Mouse (Mus musculus) thymus, postnatal 4 days (tissue): ENCODE measurements at regions not wholly inside any gene's neighbourhood (a gene's known extent, or its start where the extent isn't known, plus 50 kb on each side); places are given as distances from the start of the nearest gene placed in this dataset.
A peak's percentile ranks its signal among the peaks of the same experiment; 100 is the strongest.

ENCODE experiments used
- DNase-seq: peaks from one replicate; pipeline ENCODE4 v3.0.0; 2021

DNA sequence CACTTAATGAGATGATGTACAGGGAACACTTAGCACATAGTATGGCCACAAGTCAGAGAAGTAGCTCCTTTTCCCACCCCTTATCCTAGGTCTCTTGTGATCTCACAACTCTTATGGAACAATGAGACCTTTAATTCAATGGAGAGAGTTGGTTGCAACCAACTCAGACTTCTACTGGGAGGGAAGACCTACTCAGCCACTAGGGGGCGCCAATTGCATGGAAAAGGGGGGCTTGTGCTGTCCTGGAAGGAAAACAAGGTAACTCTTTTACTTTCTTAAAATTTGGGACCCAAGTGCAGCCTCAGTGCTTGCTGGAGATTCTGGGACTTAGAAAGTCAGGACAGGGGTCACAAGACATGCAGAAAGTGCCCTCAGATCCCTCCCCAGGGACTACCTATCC, 60.7 kb upstream of the Kcnj15 start:
- peak; percentile 93 for DNase-seq

DNA sequence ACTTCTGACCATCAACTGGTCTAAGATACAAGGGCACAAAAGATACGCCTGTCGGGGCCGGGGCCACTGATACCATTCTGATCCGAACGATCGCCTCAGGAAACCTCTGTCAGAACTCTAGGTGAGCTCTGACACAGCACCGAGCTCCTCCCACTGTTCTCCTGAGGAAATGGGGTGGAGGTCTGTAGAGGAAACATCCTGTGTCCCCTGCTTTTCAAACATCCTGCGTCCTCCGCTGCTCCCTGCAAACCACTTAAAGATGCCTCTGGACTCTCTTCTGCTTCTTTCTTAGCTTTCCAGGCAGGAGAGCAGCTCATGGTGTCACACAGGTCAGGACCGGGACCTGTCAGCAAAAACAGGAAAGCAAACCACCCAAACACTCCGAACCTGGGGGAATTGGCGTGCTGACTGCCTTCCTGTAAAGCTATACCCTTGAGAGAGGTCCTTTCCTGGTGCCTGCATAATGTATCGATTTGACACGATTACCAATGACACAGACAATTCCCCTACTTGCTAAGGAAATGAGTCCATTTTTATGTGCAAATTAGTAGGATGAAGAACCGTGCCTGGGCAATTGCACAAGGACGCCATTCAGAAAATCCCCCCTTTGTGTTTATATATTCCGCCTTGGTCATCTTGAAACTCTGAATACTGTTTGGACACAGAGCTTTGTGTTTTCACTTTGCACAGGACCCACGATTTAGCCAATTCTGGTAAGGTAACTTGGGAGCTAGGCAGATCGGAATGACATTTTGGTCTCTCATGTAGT, 58.4 kb upstream of the Kcnj15 start:
- no peak for DNase-seq

DNA sequence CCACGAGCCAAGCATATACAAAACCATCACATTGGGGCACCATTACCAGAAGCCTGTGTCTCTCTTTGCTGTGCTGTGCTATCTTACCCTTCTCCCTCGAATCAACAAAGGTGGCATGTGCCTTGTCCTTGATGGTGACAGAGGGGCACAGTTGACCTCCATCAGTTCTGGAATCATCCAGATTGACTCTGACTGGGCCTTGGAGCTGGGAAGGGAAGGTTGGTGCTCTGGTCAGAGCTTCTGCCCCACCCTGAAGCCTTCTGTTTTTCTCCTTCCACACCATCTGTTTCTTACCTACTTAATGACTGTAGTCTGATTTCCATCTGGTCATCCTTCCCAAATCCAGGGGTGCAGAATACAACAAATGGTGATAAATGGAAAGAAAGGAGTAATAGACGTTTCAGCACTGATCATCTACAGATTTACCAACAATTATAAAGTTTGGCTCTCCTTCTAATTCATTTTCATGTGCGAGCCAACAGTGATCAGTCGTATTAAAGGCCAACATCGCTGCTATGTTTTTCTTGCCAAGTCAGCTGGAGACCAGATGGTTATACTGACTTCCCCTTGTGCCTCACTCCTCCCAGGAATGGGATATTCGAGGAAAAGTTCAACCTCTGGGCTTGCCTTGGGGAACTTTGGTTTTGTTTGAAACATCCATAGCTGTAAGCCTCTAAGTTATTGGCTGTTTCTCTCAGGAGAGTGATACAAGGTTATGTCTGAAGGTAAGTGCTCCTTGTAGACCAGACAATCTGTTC, 55.1 kb upstream of the Kcnj15 start:
- DNase-seq, result no peak

DNA sequence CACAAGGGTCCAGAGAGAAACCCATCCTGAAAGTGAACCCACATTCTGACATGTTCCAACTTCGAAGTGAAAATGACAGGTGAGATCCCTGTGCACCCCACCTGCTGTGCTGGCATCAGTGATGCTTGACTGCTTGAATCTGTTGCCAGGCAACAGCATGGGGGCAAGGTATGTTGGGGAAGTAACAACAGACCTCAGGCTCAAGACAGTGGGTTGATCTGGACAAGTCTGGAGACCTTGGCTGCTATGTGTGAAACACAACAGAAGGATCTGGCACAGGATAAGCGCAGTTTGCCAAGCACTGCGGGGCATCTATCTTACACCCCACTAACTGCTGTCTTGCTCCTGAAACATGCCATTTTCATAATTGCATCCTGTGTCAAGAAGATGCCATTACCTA, 54.3 kb upstream of the Kcnj15 start:
- no peak for DNase-seq

DNA sequence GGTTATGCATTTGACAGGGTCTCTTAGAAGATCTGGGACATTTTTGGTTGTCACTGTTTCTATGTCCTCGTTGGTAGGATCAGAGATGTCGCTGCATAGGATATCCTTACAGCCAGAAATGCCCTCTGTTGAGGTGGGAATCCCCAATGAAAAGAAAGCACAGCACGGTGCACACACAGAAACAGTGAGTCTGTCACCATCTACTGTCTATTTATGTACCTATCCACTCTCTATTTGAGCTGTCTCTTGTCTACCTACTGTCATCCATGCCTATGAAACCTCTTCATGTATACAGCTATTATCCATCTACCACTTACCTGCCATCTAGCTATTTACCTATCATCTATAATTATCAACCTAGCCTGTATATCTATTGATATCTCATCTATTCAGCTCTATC, 53.6 kb upstream of the Kcnj15 start:
- no peak for DNase-seq

DNA sequence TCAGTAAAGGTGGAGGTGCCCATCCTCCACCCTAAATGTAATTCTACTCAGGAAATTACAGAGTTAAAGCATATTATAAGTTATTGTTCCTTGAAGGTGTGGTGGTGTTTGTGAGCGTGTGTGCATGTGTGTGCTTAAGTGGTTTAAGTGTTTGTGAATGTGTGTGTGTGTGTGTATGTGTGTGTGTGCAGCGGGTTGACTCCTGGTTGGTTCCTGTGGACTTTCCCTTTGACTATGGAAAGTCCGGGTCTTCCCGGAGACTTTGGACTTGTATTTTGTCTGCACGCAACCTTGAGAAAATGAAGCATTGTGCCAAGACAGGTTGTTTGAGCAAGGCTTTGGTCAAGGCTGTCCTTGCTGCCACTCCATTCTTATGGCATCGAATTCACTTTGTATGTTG, 52.9 kb upstream of the Kcnj15 start:
- DNase-seq, result no peak

DNA sequence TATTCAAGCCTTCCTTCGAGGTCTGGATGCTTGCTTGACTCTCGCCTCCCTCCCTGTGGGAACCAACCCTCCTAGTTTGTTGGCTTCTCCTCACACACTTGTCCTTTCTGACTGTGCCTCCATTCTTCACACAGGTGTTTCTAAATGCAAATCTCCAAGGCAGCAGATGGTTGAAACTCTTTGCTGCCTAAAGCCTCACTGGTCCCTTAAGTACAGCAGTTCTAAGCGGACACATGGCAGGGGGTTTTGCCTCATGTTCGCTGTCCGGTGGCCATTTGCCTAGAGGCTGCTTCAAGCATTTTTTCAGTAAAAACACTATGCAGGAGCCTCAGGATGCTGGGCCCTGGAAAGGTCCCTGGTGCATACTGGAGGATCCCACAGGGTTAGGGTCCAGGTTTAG, 50.9 kb upstream of the Kcnj15 start:
- DNase-seq, result no peak

DNA sequence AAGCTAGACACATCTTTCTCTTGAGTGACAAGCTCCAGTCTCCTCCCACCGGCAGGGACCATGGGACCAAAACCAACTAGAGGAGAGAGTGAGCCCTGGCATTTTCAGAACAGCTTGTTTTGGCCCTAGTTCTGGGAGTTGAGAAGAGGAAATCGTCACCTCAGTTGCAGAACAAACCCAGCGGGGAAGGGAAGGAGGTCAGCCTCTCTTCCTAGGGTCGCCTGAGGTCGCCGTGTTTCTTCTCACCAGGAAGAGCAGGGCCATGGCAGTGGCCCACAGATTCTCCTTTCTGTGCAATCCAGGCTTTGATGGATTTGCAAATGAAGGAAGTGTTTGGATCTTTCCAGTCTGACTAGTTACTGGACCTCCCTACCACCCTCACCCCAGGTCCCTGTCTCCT, 49.8 kb upstream of the Kcnj15 start:
- DNase-seq, result no peak
